Mouse (Mus musculus): ENCODE results near the gene Itga4.

DNA sequence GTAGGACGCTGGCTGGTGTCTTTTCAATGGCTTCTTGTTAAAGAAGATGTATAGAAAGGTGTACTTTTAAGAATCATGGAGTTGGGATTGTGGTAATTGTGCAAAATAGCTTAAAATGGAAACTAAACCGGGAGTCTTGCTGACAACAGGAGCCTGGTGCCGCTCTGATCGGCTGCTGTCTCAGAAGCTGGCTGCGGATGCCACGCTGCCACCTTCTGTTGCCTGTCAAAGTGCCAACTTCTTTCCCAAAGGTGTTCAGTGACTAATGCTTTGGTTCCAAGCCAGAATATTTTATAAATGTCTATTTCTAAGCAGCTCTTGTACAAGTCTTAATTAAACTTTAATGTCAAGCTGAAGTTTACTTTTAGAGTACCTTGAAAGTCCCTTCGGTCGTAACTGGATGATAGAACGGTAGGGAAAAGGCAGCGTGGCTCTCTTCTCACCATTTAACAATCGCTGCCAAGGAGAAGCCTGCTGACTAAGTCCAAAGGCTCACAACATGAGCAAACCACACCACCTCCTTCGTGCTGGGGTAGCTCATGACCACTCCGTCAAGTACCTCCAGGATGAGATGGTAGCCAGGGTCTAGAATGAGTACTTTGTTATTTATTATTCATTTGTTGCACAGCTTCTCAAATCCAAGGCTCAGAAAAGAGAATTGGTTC is 54.4 kb downstream of the Itga4 start:
- TF ChIP-seq GATA1 (IDR thresholded peaks at IDR 0.05; ENCODE audit: borderline replicate concordance, low read length) (no peak), FLI1 (IDR thresholded peaks at IDR 0.05; ENCODE audit: low read length) (no peak)
